8 mouse cellular contexts compared by ENCODE assay signal in the genomic region with DNA sequence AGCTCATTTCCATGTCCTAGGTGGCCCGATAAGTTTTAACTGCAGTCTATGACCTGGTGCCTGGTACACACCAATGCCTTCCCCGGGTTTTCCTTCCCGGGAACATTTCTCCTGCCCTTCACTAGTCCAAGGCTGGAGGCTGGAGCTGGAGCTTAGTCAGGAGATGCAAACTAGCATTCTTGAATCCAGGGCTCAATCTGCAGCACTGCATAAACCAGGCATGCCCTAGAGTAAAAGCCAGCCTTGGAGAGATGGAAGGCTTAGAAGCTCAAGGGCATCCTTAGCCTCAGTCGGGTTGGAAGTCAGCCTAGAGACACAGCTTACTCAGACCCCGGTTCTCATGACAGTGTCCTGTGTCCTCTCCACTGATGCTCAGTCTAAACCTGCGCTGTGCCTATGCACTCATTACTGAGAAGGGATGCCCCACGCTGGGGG. TPM values are rescaled to one million over a fixed set of nuclear protein-coding genes. Genes with fewer than 3 reads are reported as not detected.
DNase-seq lines count a peak whose midpoint lies in the region; ATAC-seq and TF ChIP-seq lines count a peak whose summit lies in the region.

No protein-coding gene starts in this region.

- TF ChIP-seq EP300 in heart, postnatal 0 days (IDR thresholded peaks at IDR 0.05; ENCODE audit: low read depth): no peak
- no peak for TF ChIP-seq EP300 in MEL (IDR thresholded peaks at IDR 0.05; ENCODE audit: low read depth in 1 of 2, low read length in 2 of 2)

- H3K4me2 ChIP-seq in heart, postnatal 0 days (ENCODE audit: low read depth, low read length): peak overlapping the region; percentile 59
- H3K4me2 ChIP-seq in forebrain, embryonic 12.5 days: peak overlapping the region; percentile 42
- peak overlapping the region; percentile 44 for H3K4me2 ChIP-seq in liver, embryonic 13.5 days

- no peaks in the 10 kb centered on the region for H3K36me3 ChIP-seq in heart, postnatal 0 days (replicated peaks; ENCODE audit: control insufficient read depth, insufficient read depth, low read length)
- no peaks in the 10 kb centered on the region for H3K36me3 ChIP-seq in MEL (ENCODE audit: control insufficient read depth in 1 of 2, insufficient read depth in 2 of 2, low read length in 2 of 2)
- no peaks in the 10 kb centered on the region for H3K36me3 ChIP-seq in forebrain, embryonic 12.5 days (replicated peaks)
- no peaks in the 10 kb centered on the region for H3K36me3 ChIP-seq in liver, embryonic 13.5 days

- no peak overlapping the region for H3K9ac ChIP-seq in heart, postnatal 0 days (replicated peaks; ENCODE audit: low read depth, low read length)
- no peak overlapping the region for H3K9ac ChIP-seq in MEL (ENCODE audit: control insufficient read depth, low read depth, low read length, poor library complexity, severe bottlenecking)
- no peak overlapping the region for H3K9ac ChIP-seq in forebrain, embryonic 12.5 days
- no peak overlapping the region for H3K9ac ChIP-seq in liver, embryonic 13.5 days

- peaks cover 14% of the 10 kb centered on the region for H3K4me1 ChIP-seq in heart, postnatal 0 days (ENCODE audit: control insufficient read depth, insufficient read depth)
- no peaks in the 10 kb centered on the region for H3K4me1 ChIP-seq in MEL (ENCODE audit: control insufficient read depth in 1 of 2, insufficient read depth in 2 of 2, low read length in 2 of 2)
- H3K4me1 ChIP-seq in forebrain, embryonic 12.5 days: peaks cover 18% of the 10 kb centered on the region
- H3K4me1 ChIP-seq in liver, embryonic 13.5 days (replicated peaks): peaks cover 12% of the 10 kb centered on the region

- DNase-seq in heart, postnatal 0 days (ENCODE audit: low spot score): no peak
- DNase-seq in heart, postnatal 14 days: no peak
- no peak for DNase-seq in MEL (ENCODE audit: low read depth, low spot score)
- DNase-seq in liver, embryonic 13.5 days: no peak
- DNase-seq in embryo, embryonic 10.5 days (ENCODE audit: low spot score): no peak
- no peak for DNase-seq in left cerebral cortex, postnatal 14 days (ENCODE audit: low spot score in 2 of 2)

- intact Hi-C loops in heart, postnatal 14 days (cut with DNase I): no loop called here
- intact Hi-C loops in left cerebral cortex, postnatal 14 days (cut with DNase I): loop anchor here (5.0 kb wide), 1 partner anchor 65 kb away; a partner anchor contains a TSS

- TF ChIP-seq RAD21 in MEL (IDR thresholded peaks at IDR 0.05; ENCODE audit: low read depth, low read length): no peak

- WGBS in heart, postnatal 0 days: 36% methylated on average over 7 of the region's 7 CpGs
- 48% methylated on average over 7 of the region's 7 CpGs for WGBS in forebrain, embryonic 12.5 days
- WGBS in liver, embryonic 13.5 days (ENCODE audit: insufficient replicate concordance): 41% methylated on average over 7 of the region's 7 CpGs

- no peaks in the 10 kb centered on the region for H3K79me2 ChIP-seq in MEL (ENCODE audit: control insufficient read depth, insufficient read depth, low read length, poor library complexity)

- H3K27me3 ChIP-seq in heart, postnatal 0 days (ENCODE audit: control insufficient read depth, insufficient read depth, low read length): no peaks in the 10 kb centered on the region
- H3K27me3 ChIP-seq in MEL (ENCODE audit: control insufficient read depth in 1 of 2, insufficient read depth in 2 of 2, low read length in 2 of 2): no peaks in the 10 kb centered on the region
- H3K27me3 ChIP-seq in forebrain, embryonic 12.5 days: no peaks in the 10 kb centered on the region; the same call in 1 of the 2 replicates
- H3K27me3 ChIP-seq in liver, embryonic 13.5 days: peaks cover 4% of the 10 kb centered on the region; the same call in 1 of the 2 replicates

- H3K4me3 ChIP-seq in heart, postnatal 0 days (ENCODE audit: low read depth, low read length): peak overlapping the region; percentile 26; the same call in 1 of the 2 replicates
- peak overlapping the region; percentile 25 to 35; a peak in 3 of 4 replicates for H3K4me3 ChIP-seq in MEL (ENCODE audit: control insufficient read depth in 1 of 2, insufficient read depth in 1 of 2, low read depth in 2 of 2, low read length in 2 of 2)
- H3K4me3 ChIP-seq in forebrain, embryonic 12.5 days (replicated peaks): no peak overlapping the region
- no peak overlapping the region for H3K4me3 ChIP-seq in liver, embryonic 13.5 days (replicated peaks)

- TF ChIP-seq CTCF in heart, postnatal 0 days (IDR thresholded peaks at IDR 0.05; ENCODE audit: low read depth): no peak
- no peak for TF ChIP-seq CTCF in MEL (IDR thresholded peaks at IDR 0.05 in 2 of 3, conservative IDR thresholded peaks at IDR 0.05 in 1 of 3; ENCODE audit: control insufficient read depth in 1 of 3, insufficient read depth in 1 of 3, low read depth in 2 of 3, low read length in 3 of 3, poor library complexity in 1 of 3, severe bottlenecking in 1 of 3)

- H3K9me3 ChIP-seq in heart, postnatal 0 days (replicated peaks; ENCODE audit: control insufficient read depth, low read length): no peaks in the 10 kb centered on the region
- no peaks in the 10 kb centered on the region for H3K9me3 ChIP-seq in MEL (replicated peaks; ENCODE audit: insufficient read depth, low read length)
- H3K9me3 ChIP-seq in forebrain, embryonic 12.5 days: no peaks in the 10 kb centered on the region
- H3K9me3 ChIP-seq in liver, embryonic 13.5 days (replicated peaks): no peaks in the 10 kb centered on the region

- no peak overlapping the region for H3K27ac ChIP-seq in heart, postnatal 0 days (ENCODE audit: low read depth)
- H3K27ac ChIP-seq in MEL (ENCODE audit: control insufficient read depth, low read depth, low read length): no peak overlapping the region
- H3K27ac ChIP-seq in forebrain, embryonic 12.5 days: no peak overlapping the region
- H3K27ac ChIP-seq in liver, embryonic 13.5 days: no peak overlapping the region

- no peak for TF ChIP-seq POLR2A in MEL (IDR thresholded peaks at IDR 0.05; ENCODE audit: control insufficient read depth in 1 of 2, insufficient read depth in 1 of 2, low read depth in 1 of 2, low read length in 2 of 2, poor library complexity in 1 of 2)

- no peak for ATAC-seq in heart, postnatal 0 days (ENCODE audit: insufficient read depth, low read depth)
- no peak for ATAC-seq in forebrain, embryonic 12.5 days (ENCODE audit: low FRiP score)
- no peak for ATAC-seq in liver, embryonic 13.5 days (ENCODE audit: low read depth)
- ATAC-seq in megakaryocyte-erythroid progenitor cell, adult 5-6 weeks (replicated peaks; ENCODE audit: low FRiP score, low TSS enrichment, poor library complexity, severe bottlenecking): no peak

TF ChIP-seq in MEL, 35 proteins besides CTCF, POLR2A, EP300 and RAD21:
- no peak for TF ChIP-seq TBP (IDR thresholded peaks at IDR 0.05; ENCODE audit: low read depth, low read length)

RNA-seq across cellular contexts. Expression of a gene that starts 19.9 kb away (rescaled TPM):
- total RNA-seq in heart, postnatal 0 days (2014; rRNA removed; ENCODE audit: low replicate concordance): not detected in 2 replicates
- polyA plus RNA-seq in heart, postnatal 0 days (2015; fragmentation: Nextera tagmentation; extraction: Ambion mirVana): 0.08 and 0.11 TPM in 2 replicates
- total RNA-seq in heart, postnatal 14 days (2021): under 1 TPM; 0.31 to 0.39 TPM
- not detected in 2 replicates for total RNA-seq in MEL (2012; rRNA removed)
- polyA plus RNA-seq in MEL (2012; ENCODE audit: insufficient read depth in 1 of 2, insufficient read length in 2 of 2, low read depth in 1 of 2, low replicate concordance in 2 of 2, missing spikeins in 1 of 2): not detected
- 0.15 and 0.20 TPM in 2 replicates for polyA plus RNA-seq in forebrain, embryonic 12.5 days (2016; fragmentation: Nextera tagmentation; extraction: Ambion mirVana)
- 4.2 and 5.4 TPM in 2 replicates for polyA plus RNA-seq in liver, embryonic 13.5 days (2015; fragmentation: Nextera tagmentation; extraction: Ambion mirVana)
- total RNA-seq in megakaryocyte-erythroid progenitor cell, adult 5-6 weeks (2014; fragmentation: Nextera tagmentation): not detected in 2 replicates
- not detected in 2 replicates for total RNA-seq in megakaryocyte-erythroid progenitor cell, adult 5-6 weeks (2017)
- under 1 TPM; 0.11 to 0.25 TPM for total RNA-seq in left cerebral cortex, postnatal 14 days (2021)

RNA-seq across cellular contexts. Expression of a gene that starts 37.2 kb away (rescaled TPM):
- total RNA-seq in heart, postnatal 0 days (2014; rRNA removed; ENCODE audit: low replicate concordance): 49.3 and 75.1 TPM in 2 replicates
- polyA plus RNA-seq in heart, postnatal 0 days (2015; fragmentation: Nextera tagmentation; extraction: Ambion mirVana): 39.1 and 45.4 TPM in 2 replicates
- total RNA-seq in heart, postnatal 14 days (2021): 10 to 100 TPM; 80.5 to 85.2 TPM
- total RNA-seq in MEL (2012; rRNA removed): 10.0 and 13.3 TPM in 2 replicates
- 10 to 100 TPM in 1 of 2 experiments, 1 to 10 TPM in 1; 6.3 to 59.3 TPM for polyA plus RNA-seq in MEL (2012; ENCODE audit: insufficient read depth in 1 of 2, insufficient read length in 2 of 2, low read depth in 1 of 2, low replicate concordance in 2 of 2, missing spikeins in 1 of 2)
- polyA plus RNA-seq in forebrain, embryonic 12.5 days (2016; fragmentation: Nextera tagmentation; extraction: Ambion mirVana): 83.4 and 83.6 TPM in 2 replicates
- 15.5 and 19.8 TPM in 2 replicates for polyA plus RNA-seq in liver, embryonic 13.5 days (2015; fragmentation: Nextera tagmentation; extraction: Ambion mirVana)
- 99.4 and 139 TPM in 2 replicates for total RNA-seq in megakaryocyte-erythroid progenitor cell, adult 5-6 weeks (2014; fragmentation: Nextera tagmentation)
- 77.3 and 94.1 TPM in 2 replicates for total RNA-seq in megakaryocyte-erythroid progenitor cell, adult 5-6 weeks (2017)
- 100 to 1,000 TPM; 135 to 140 TPM for total RNA-seq in left cerebral cortex, postnatal 14 days (2021)

RNA-seq across cellular contexts. Expression of a gene that starts 39.0 kb away (rescaled TPM):
- total RNA-seq in heart, postnatal 0 days (2014; rRNA removed; ENCODE audit: low replicate concordance): not detected in 2 replicates
- polyA plus RNA-seq in heart, postnatal 0 days (2015; fragmentation: Nextera tagmentation; extraction: Ambion mirVana): not detected in 2 replicates
- total RNA-seq in heart, postnatal 14 days (2021): not detected
- not detected in 2 replicates for total RNA-seq in MEL (2012; rRNA removed)
- not detected for polyA plus RNA-seq in MEL (2012; ENCODE audit: insufficient read depth in 1 of 2, insufficient read length in 2 of 2, low read depth in 1 of 2, low replicate concordance in 2 of 2, missing spikeins in 1 of 2)
- not detected in 2 replicates for polyA plus RNA-seq in forebrain, embryonic 12.5 days (2016; fragmentation: Nextera tagmentation; extraction: Ambion mirVana)
- not detected in 2 replicates for polyA plus RNA-seq in liver, embryonic 13.5 days (2015; fragmentation: Nextera tagmentation; extraction: Ambion mirVana)
- total RNA-seq in megakaryocyte-erythroid progenitor cell, adult 5-6 weeks (2014; fragmentation: Nextera tagmentation): not detected in 2 replicates
- not detected in 2 replicates for total RNA-seq in megakaryocyte-erythroid progenitor cell, adult 5-6 weeks (2017)
- not detected for total RNA-seq in left cerebral cortex, postnatal 14 days (2021)

Comparison
In these comparisons a context has a peak if more than half of its experiments do, and no peak if none do; other contexts are left out.
1. H3K4me3 ChIP-seq: peak in heart, postnatal 0 days (single experiment) and MEL (2 of 2); none in forebrain, embryonic 12.5 days (single experiment) and liver, embryonic 13.5 days (single experiment).
2. Peak in every context shown above with its lines, with median percentiles within 50 percentile points of each other: H3K4me2 ChIP-seq.